Mouse (Mus musculus) kidney, adult 8-10 months (tissue): ENCODE results near the gene Maml2.
"Not testable (repeated sequence)": the region's sequence is repeated elsewhere in the genome, so short reads cannot be mapped to it uniquely, and the experiment has no call there.

Source experiments
- DNase-seq, 2 experiments: peaks; one replicate each; pipeline ENCODE4 v3.0.0; 2022

The Maml2 gene

DNA sequence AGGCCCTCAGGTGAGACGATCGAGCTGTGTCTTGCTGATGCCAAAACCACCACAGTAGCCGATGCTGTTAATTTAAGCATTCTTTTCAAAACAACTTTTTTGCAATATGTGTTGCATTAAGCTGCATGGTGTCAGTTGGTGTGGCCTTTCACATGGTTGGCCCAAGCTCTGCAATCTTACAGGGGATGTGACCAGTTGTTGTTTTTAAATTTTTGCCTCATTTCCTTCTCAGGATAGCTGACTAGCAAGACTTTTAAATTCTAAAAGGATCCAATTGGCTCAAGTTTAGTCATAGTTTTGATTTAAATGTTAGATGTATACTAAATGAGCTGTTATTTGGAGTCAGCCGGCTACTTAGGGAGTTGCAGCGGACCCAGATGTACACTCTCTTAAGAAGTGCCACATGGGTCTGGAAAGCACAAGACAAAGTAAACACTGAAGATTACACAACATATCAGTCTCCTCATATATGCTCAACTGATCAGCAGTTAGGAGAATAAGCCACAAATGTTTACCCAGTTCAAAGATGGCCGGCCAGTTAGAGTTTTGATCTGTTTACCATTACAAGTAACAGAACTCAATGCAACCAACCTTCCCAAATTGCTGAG, 386.7 kb downstream of the Maml2 start:
- DNase-seq = no peak

DNA sequence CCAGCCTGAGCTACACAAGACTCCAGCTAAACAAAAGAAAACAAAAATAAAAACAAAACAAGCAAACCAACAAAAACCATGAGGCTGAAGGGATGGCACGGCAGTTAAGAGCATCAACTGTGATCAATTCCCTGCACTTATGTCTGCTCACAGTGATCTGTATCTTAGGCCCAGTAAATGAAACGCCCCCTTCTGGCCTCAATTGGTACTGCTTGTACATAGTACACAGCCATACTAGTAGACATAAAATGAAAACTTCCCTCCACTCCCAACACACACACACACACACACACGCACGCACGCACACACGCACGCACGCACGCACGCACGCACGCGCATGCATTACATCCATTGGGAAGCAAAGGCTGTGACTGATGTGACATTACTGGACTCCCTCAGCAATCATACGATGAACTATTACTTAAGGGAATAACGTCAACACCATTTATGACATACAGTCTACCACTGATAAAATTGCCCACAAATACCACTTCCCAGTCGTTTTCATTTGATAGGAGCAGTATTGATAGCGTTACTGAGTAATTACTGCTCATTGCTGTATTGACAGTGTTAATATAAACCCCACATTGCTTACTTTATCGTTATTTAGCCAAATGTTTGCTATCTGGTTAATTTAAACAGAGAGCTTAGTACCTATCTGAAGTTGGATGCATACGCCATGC, 389.4 kb downstream of the Maml2 start:
- peak in 1 of 2 experiments; percentile 29 for DNase-seq

DNA sequence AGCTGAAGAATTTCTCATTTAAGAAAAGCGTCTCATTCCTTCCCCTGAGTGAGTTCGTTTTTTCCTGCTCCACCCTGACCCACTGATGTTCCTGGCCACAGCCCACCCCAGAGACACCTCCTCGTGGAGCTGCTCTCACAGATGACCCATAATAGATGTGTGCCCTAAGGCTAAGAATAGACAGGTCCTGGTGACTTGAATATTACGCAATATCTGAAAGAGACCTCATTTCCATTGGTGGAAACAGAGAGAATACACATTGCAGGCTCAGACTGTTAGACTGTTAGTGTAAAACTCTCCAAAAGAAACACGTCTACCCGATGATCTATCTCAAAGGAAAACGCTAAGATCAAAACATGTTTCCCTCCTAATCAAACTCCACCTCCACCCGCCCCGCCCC, 391.2 kb downstream of the Maml2 start:
- no peak for DNase-seq

DNA sequence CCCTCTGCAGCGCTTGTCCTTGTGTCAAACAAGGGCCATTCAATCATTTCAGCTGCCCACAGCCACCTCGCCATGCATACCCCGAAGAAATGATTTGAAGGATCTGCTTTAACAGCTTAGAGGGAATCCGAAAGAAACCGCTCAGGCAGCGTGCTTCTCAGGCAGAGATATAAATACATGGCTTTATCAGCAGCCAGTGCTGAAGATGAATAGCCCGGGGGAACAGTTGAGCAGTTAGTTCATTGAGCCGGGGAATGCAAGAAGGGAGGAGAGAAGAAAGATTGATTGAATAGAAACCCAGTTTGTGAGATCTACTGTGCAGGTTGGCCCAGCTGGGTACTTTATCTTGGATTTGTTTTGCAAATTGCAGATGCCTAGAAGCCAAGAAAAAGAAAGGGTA, 392.6 kb downstream of the Maml2 start:
- no peak for DNase-seq

- no peak for DNase-seq
Observed at GRCm38 (mm10) chr9:13693693-13694284, 396.0 kb downstream of the Maml2 start.

DNA sequence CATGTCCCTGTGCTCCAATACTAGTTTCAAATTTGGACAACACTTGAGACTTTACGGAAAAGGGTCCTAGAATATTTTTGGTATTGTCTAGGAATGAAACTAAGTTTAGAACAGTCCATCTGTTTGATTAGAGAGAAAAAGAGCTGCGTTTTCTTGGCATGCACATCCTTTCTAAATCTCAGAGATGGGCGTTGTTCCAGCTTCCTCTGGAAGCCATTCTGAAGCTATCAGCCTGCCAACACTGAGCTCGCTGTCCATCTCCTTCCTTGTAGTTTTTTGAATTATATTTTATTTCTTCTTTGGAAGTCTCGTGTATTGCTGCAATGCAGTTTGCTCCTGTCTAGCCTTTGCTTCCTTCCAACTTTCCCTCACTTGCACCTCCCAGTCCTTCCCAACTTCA, 396.5 kb downstream of the Maml2 start:
- peak; percentile 10 to 15 for DNase-seq

GRCm38 (mm10) chr9:13697041-13697811, 399.5 kb downstream of the Maml2 start:
- DNase-seq = no peak

DNA sequence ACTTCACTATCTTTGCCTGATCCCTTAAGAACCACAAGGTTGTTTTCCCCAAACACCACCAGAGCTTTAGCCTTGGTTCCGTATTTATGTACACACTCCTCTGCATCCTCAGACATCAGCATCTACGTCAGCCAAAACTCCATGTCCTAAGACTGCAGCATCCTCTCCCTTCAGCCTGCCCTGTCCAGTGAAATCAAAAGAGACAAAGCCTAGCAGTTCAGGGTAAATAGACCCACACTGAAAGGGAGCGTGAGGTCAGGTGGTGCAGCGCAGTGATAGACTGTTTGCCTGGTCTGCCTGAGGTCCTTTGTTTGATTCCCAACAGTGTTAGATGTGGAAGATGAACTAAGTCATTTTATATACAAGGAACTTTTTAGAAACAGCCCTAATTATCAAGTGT, 400.1 kb downstream of the Maml2 start:
- no peak for DNase-seq

DNA sequence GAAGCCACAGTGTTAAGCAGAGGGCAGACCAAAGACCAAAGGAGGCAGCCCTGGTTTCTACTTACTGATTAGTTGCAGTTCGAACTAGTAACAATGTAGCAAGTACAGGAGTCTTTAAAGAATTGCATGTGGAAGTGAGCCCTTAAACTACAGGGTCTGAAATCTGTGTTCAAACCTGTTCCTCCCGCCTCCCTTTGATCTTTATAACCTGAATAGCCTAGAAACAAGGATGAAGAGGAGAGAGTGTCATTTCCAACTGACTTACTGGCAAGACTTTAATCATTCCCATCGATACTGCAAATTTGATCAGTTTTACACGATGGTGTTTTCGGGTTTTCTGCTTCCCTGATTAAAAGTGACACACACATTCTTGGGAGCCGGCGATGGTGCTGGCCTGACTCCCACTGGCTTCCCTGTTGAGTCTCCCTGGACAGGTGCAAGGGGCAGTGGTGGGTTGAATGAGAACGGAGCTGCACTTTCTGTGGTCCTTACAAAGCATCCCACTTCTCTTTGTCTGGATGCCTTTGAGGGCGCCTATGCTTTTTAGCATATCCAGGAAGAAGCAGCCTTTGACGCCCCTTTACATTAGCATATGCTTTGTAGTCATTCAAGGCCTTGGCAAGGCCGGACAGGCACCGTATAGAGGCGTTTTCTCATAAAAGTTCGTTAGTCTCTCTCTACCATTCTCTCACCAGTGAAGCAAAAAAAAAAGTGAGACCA, 401.5 kb downstream of the Maml2 start:
- no peak for DNase-seq

DNA sequence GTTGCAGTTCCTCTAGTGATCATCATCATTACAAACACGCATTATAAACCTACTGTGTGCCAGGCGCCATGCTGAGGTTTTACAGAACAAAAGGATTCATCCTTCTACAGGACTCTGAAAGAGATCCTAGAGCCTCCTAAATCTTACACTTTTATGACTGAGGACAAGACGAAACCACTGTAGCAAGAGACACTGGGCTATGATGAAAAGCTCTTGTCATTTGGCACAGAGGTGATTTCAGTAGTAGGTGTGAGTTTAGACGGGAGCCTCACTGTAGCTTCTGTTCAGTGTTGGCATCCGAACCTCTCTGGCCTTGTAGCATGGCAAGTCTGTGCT, 402.0 kb downstream of the Maml2 start:
- DNase-seq = no peak

- DNase-seq = no peak
Observed at GRCm38 (mm10) chr9:13701773-13702172, 404.0 kb downstream of the Maml2 start.

DNA sequence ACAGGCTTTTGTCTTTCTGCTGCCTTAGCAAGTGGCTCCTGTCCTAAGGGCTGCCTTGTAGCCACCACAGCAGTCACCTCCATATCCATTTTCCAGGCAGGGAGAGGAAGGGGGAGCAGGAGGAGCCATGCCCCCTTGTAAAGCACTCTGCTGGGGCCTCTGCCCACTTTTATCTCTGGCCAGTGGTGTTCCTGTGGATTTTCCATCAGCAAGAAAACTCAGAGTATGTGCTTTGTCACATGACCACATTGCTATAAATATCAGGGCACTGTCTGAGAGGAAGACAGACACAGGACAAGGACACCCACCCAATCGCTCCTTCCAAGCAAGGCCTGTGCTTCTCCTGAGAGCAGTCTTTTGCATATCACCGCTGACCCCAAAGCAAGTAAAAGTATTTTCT, 405.3 kb downstream of the Maml2 start:
- DNase-seq = no peak

- no peak for DNase-seq
Observed at GRCm38 (mm10) chr9:13704917-13705316, 407.2 kb downstream of the Maml2 start.

- DNase-seq = no peak
Observed at GRCm38 (mm10) chr9:13707066-13707555, 409.4 kb downstream of the Maml2 start.

DNA sequence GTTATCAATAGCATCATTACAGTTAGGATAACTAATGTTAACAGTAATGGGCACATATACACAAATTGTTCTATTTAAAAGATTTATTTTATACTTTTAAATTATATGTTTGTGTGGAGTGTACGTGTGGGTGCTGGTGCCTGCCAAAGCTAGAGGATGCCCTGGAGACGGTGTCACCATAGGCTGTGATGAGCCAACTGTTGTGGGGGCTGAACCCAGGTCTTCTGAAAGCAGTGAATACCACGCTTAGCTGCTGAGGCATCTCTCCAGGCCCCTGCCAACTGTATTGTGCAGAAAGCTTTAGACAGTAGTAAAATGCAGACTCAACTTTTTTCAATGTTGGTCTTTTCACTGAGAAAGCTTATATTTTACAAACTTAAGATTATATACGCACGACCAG, 411.7 kb downstream of the Maml2 start:
- no peak for DNase-seq

DNA sequence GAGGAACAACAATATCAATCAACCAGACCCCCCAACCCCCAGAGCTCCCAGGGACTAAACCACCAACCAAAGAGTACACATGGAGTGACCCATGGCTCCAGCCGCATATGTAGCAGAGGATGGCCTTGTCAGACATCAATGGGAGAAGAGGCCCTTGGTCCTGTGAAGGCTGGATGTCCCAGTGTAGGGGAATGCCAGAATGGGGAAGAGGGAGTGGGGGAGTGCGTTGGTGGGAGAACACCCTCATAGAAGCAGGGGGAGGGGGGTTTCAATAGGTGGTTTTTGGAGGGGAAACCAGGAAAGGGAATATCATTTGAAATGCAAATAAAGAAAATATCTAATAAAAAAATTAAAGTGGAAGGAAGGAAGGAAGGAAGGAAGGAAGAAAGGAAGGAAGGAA, 418.1 kb downstream of the Maml2 start:
- not testable (repeated sequence) for DNase-seq

GRCm38 (mm10) chr9:13716316-13717099, 418.8 kb downstream of the Maml2 start:
- peak; percentile 58 to 84 for DNase-seq

DNA sequence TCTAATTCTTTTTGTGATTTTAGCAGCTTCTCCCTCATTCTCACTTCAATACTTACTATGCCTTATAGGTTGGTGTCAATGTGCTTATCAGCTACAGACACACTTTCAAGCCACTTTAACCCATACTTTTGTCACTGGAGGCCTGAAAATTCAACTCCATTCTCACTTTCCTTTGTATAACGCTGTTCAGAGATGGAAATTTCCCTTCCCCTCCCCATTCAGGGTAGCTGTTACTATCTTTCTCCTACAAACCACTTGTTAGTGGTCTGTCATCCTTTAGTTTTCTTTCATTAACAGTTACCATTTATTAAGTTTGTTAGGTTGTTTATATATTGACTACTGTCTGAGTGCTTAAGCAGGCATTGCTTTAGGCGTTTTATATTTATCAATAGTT, 450.6 kb downstream of the Maml2 start, which contains the start of gene Mtmr2:
Gene Mtmr2 (plus strand): TSS at position 7 of the 394 bp plus-strand sequence.
- no peak for DNase-seq

- DNase-seq = peak; percentile 94 to 95
Observed at GRCm38 (mm10) chr9:13748798-13749674, 451.3 kb downstream of the Maml2 start.

DNA sequence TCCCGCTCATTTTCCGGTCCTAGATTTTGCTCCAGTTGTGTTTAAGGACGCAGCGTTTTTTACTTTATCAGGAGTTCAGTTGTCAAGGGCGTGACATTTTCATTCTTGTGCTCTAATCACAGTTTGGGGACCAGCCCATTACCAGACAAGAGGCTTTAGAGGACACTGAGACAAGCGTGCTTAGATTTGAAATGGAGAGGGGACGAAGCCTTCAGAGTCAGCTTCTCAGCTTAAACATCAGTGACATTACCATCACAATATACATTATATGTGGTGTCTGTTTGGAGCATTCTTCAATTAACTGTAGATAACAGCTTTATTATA, 451.9 kb downstream of the Maml2 start:
- DNase-seq = no peak

DNA sequence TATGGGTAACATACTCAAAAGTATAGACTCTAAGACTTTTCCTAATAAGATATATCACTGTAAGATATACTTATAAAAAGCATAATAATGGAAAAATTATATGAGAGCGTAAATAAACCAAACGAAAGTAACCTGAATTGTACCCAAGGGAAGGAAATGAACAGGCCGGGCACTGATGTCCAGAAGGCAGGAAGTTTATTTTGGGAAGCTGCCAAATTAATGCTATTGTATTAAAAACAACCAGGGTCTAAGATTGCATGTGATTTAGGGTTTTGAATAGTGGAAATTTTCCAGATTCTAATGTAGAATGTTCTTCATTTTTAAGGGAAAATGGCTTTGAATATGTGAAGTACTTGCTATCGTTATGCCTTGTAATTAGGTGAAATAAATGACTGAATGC, 454.8 kb downstream of the Maml2 start:
- peak in 1 of 2 experiments; percentile 57 for DNase-seq
